Mouse (Mus musculus): ENCODE measurements around the gene N4bp1. TPM values are rescaled to one million over a fixed set of nuclear protein-coding genes. Genes with fewer than 3 reads are reported as not detected.

N4bp1 gene
- polyA plus RNA-seq, 1 experiment, result 35.6 TPM

DNA sequence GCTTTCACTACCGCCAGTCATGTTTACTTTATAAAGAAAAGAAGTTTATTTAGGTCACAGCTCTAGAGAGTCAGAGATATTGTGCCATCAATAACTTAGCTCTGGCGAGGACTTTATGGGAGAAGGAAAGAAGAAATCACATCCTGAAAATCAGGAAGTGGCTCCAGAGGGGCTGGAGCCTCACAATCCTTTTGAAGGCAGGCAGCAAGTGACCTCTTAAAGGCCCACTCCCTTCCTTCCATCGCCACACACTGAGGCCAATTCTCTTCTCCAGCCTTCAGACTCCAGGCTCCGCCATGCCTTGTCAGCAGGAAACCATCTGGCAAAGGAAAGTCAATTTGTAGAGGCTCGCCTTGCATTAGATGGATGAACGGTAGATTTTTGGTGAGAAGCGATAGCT is 35.4 kb upstream of the N4bp1 start:
- no peak overlapping the region for H3K27ac ChIP-seq (ENCODE audit: insufficient read depth, low read length)
- no peak overlapping the region for H3K4me3 ChIP-seq (ENCODE audit: insufficient read depth, low read length)
- TF ChIP-seq CTCF (IDR thresholded peaks at IDR 0.05; ENCODE audit: borderline replicate concordance, insufficient read depth, low read length), result no peak
- TF ChIP-seq POLR2A (IDR thresholded peaks at IDR 0.05; ENCODE audit: low read depth, low read length), result no peak
- H3K4me1 ChIP-seq (ENCODE audit: control insufficient read depth, insufficient read depth, low read length), result peaks cover 2% of the 10 kb centered on the region; the same call in 1 of the 2 replicates

DNA sequence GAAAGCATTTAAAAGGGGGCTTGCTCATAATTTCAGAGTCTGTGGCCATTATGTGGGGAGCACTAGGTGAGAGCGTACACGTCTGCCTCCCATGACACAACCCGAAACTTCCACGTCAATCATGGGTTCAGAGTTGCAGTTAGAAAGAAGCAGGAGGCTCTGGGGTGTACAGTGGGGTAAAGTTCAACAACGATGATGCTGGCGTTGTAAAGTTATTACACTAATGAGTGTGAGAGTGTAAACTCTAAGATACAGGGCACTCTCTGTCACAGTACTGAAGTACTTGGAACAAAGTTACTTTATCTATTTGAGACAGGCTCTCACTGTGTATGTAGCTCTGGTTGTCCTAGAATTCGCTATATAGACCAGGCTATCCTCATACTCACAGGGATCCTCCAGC is 35.0 kb upstream of the N4bp1 start:
- Histone ChIP-seq H3K4me3 (ENCODE audit: insufficient read depth, low read length) (no peak overlapping the region), H3K27ac (ENCODE audit: insufficient read depth, low read length) (no peak overlapping the region), H3K4me1 (ENCODE audit: control insufficient read depth, insufficient read depth, low read length) (peaks cover 2% of the 10 kb centered on the region; the same call in 1 of the 2 replicates)
- TF ChIP-seq CTCF (IDR thresholded peaks at IDR 0.05; ENCODE audit: borderline replicate concordance, insufficient read depth, low read length) (no peak), POLR2A (IDR thresholded peaks at IDR 0.05; ENCODE audit: low read depth, low read length) (no peak)

GRCm38 (mm10) chr8:86919262-86919661 is 34.2 kb upstream of the N4bp1 start:
- TF ChIP-seq CTCF (IDR thresholded peaks at IDR 0.05; ENCODE audit: borderline replicate concordance, insufficient read depth, low read length) (no peak), POLR2A (IDR thresholded peaks at IDR 0.05; ENCODE audit: low read depth, low read length) (no peak)
- H3K27ac ChIP-seq (ENCODE audit: insufficient read depth, low read length), result no peak overlapping the region
- no peak overlapping the region for H3K4me3 ChIP-seq (ENCODE audit: insufficient read depth, low read length)
- H3K4me1 ChIP-seq (ENCODE audit: control insufficient read depth, insufficient read depth, low read length), result peaks cover 2% of the 10 kb centered on the region; the same call in 1 of the 2 replicates

GRCm38 (mm10) chr8:86918093-86918492 is 33.0 kb upstream of the N4bp1 start:
- TF ChIP-seq POLR2A (IDR thresholded peaks at IDR 0.05; ENCODE audit: low read depth, low read length), result no peak
- H3K4me3 ChIP-seq (ENCODE audit: insufficient read depth, low read length), result no peak overlapping the region
- H3K27ac ChIP-seq (ENCODE audit: insufficient read depth, low read length), result no peak overlapping the region
- no peaks in the 10 kb centered on the region for H3K4me1 ChIP-seq (ENCODE audit: control insufficient read depth, insufficient read depth, low read length)

- no peak overlapping the region for H3K4me3 ChIP-seq (ENCODE audit: insufficient read depth, low read length)
- no peaks in the 10 kb centered on the region for H3K4me1 ChIP-seq (ENCODE audit: control insufficient read depth, insufficient read depth, low read length)
- no peak overlapping the region for H3K27ac ChIP-seq (ENCODE audit: insufficient read depth, low read length)
- TF ChIP-seq CTCF (IDR thresholded peaks at IDR 0.05; ENCODE audit: borderline replicate concordance, insufficient read depth, low read length), result no peak
- no peak for TF ChIP-seq POLR2A (IDR thresholded peaks at IDR 0.05; ENCODE audit: low read depth, low read length)
Measured at GRCm38 (mm10) chr8:86917689-86918088, 32.6 kb upstream of the N4bp1 start.

- Histone ChIP-seq H3K4me1 (ENCODE audit: control insufficient read depth, insufficient read depth, low read length) (no peaks in the 10 kb centered on the region), H3K4me3 (ENCODE audit: insufficient read depth, low read length) (no peak overlapping the region), H3K27ac (ENCODE audit: insufficient read depth, low read length) (no peak overlapping the region)
- no peak for TF ChIP-seq POLR2A (IDR thresholded peaks at IDR 0.05; ENCODE audit: low read depth, low read length)
- no peak for TF ChIP-seq CTCF (IDR thresholded peaks at IDR 0.05; ENCODE audit: borderline replicate concordance, insufficient read depth, low read length)
Measured at GRCm38 (mm10) chr8:86916369-86916768, 31.3 kb upstream of the N4bp1 start.

DNA sequence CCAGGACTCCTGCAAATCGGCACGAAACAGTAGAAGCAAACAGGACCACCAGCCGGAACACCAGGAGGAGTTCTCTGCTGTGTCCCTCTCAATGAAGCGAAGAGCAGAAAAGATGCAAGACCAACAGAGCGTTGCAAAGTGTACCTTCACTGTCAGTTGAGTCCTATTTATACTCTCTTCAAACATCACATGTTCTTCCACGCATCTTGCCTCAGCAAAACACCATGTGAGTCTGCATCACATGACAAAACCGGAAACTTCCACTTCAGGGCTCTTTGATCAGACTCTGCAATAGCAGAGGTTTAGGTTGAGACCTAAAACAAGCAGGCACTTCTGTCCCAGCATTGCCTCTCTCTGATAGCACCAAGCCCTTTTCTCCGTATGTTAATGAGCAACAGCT is 26.1 kb upstream of the N4bp1 start:
- no peak overlapping the region for H3K27ac ChIP-seq (ENCODE audit: insufficient read depth, low read length)
- no peak for TF ChIP-seq POLR2A (IDR thresholded peaks at IDR 0.05; ENCODE audit: low read depth, low read length)
- no peak for TF ChIP-seq CTCF (IDR thresholded peaks at IDR 0.05; ENCODE audit: borderline replicate concordance, insufficient read depth, low read length)
- H3K4me1 ChIP-seq (ENCODE audit: control insufficient read depth, insufficient read depth, low read length), result no peaks in the 10 kb centered on the region
- no peak overlapping the region for H3K4me3 ChIP-seq (ENCODE audit: insufficient read depth, low read length)

- no peak overlapping the region for H3K27ac ChIP-seq (ENCODE audit: insufficient read depth, low read length)
- no peak overlapping the region for H3K4me3 ChIP-seq (ENCODE audit: insufficient read depth, low read length)
- H3K4me1 ChIP-seq (ENCODE audit: control insufficient read depth, insufficient read depth, low read length), result no peaks in the 10 kb centered on the region
- no peak for TF ChIP-seq POLR2A (IDR thresholded peaks at IDR 0.05; ENCODE audit: low read depth, low read length)
- no peak for TF ChIP-seq CTCF (IDR thresholded peaks at IDR 0.05; ENCODE audit: borderline replicate concordance, insufficient read depth, low read length)
Measured at GRCm38 (mm10) chr8:86910250-86910649, 25.2 kb upstream of the N4bp1 start.

DNA sequence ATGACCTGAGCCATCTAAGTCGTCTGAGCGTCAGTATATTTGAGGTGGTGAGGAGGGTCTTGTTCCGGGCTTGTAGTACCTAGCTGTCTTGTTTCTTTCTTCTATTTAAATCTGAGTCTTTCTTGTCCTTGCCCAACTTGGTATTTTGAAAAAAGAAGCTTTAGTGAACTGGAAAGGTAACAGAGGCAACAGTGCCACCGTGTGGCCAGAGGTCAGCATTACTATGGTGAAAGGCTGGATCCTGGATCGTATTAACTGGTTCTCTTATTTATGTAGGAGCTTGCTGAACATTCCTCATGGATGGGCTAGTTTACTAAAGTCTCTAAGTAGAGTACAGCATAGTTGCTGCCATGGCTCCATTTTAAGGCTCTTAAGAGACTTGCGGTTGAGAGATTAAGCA is 23.5 kb upstream of the N4bp1 start:
- Histone ChIP-seq H3K4me1 (ENCODE audit: control insufficient read depth, insufficient read depth, low read length) (no peaks in the 10 kb centered on the region), H3K4me3 (ENCODE audit: insufficient read depth, low read length) (no peak overlapping the region), H3K27ac (ENCODE audit: insufficient read depth, low read length) (no peak overlapping the region)
- TF ChIP-seq CTCF (IDR thresholded peaks at IDR 0.05; ENCODE audit: borderline replicate concordance, insufficient read depth, low read length) (peak; percentile 79; the same call in 1 of the 2 replicates), POLR2A (IDR thresholded peaks at IDR 0.05; ENCODE audit: low read depth, low read length) (no peak)

DNA sequence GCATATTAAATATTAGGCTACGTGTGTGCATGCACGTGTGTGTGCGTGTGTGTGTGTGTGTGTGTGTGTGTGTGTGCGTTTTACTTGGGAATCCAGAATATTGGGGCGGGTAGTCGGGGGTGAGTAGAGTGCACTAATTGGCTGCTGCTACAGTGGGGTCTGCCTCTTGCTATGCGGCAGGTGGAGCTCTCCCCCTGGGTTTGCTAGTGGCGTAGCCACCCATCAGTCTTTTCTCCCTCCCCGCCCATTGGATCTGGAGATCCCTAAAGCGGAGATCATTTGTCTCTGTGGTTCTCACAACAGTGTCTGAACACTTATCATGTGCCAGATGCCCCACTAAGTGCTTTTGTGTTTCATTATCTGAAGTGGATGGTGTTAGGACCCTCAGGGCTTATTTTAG is 19.9 kb upstream of the N4bp1 start:
- Histone ChIP-seq H3K27ac (ENCODE audit: insufficient read depth, low read length) (no peak overlapping the region), H3K4me1 (ENCODE audit: control insufficient read depth, insufficient read depth, low read length) (no peaks in the 10 kb centered on the region)
- TF ChIP-seq POLR2A (IDR thresholded peaks at IDR 0.05; ENCODE audit: low read depth, low read length) (no peak), CTCF (IDR thresholded peaks at IDR 0.05; ENCODE audit: borderline replicate concordance, insufficient read depth, low read length) (no peak)

GRCm38 (mm10) chr8:86903104-86903503 is 18.0 kb upstream of the N4bp1 start:
- no peaks in the 10 kb centered on the region for H3K4me1 ChIP-seq (ENCODE audit: control insufficient read depth, insufficient read depth, low read length)
- TF ChIP-seq CTCF (IDR thresholded peaks at IDR 0.05; ENCODE audit: borderline replicate concordance, insufficient read depth, low read length), result peak; percentile 98
- TF ChIP-seq POLR2A (IDR thresholded peaks at IDR 0.05; ENCODE audit: low read depth, low read length), result no peak
- H3K4me3 ChIP-seq (ENCODE audit: insufficient read depth, low read length), result no peak overlapping the region
- no peak overlapping the region for H3K27ac ChIP-seq (ENCODE audit: insufficient read depth, low read length)

More for the DNA sequence above, 19.9 kb upstream of the N4bp1 start:
- no peak overlapping the region for H3K4me3 ChIP-seq (ENCODE audit: insufficient read depth, low read length)
